Mouse (Mus musculus): ENCODE data around the gene Atp1a4. TPM values are rescaled to one million over a fixed set of nuclear protein-coding genes. Genes with fewer than 3 reads are reported as not detected.

Atp1a4 gene
- polyA plus RNA-seq, 1 experiment = 331 TPM

GRCm38 (mm10) chr1:172281522-172282254 is 23.5 kb upstream of the Atp1a4 start:
- no peaks in the 10 kb centered on the region for H3K27me3 ChIP-seq (ENCODE audit: control insufficient read depth, insufficient read depth, low read length)
- H3K4me3 ChIP-seq (ENCODE audit: control insufficient read depth, low read depth, low read length) = no peak overlapping the region
- peak overlapping the region; percentile 59 for H3K27ac ChIP-seq (ENCODE audit: control insufficient read depth, insufficient read depth, low read depth, low read length)
- peaks cover 2% of the 10 kb centered on the region; the same call in 1 of the 2 replicates for H3K4me1 ChIP-seq (ENCODE audit: control insufficient read depth, insufficient read depth, low read length)
- no peaks in the 10 kb centered on the region for H3K36me3 ChIP-seq (ENCODE audit: control insufficient read depth, insufficient read depth, low read length)
- TF ChIP-seq CTCF (IDR thresholded peaks at IDR 0.05; ENCODE audit: control insufficient read depth, insufficient read depth, insufficient replicate concordance, low read depth, low read length) (no peak), POLR2A (IDR thresholded peaks at IDR 0.05; ENCODE audit: control insufficient read depth, low read depth, low read length) (no peak)

GRCm38 (mm10) chr1:172279768-172280509 is 21.7 kb upstream of the Atp1a4 start:
- no peaks in the 10 kb centered on the region for H3K27me3 ChIP-seq (ENCODE audit: control insufficient read depth, insufficient read depth, low read length)
- no peak overlapping the region for H3K27ac ChIP-seq (ENCODE audit: control insufficient read depth, insufficient read depth, low read depth, low read length)
- TF ChIP-seq POLR2A (IDR thresholded peaks at IDR 0.05; ENCODE audit: control insufficient read depth, low read depth, low read length) = no peak
- TF ChIP-seq CTCF (IDR thresholded peaks at IDR 0.05; ENCODE audit: control insufficient read depth, insufficient read depth, insufficient replicate concordance, low read depth, low read length) = no peak
- H3K36me3 ChIP-seq (ENCODE audit: control insufficient read depth, insufficient read depth, low read length) = no peaks in the 10 kb centered on the region
- peaks cover 2% of the 10 kb centered on the region; the same call in 1 of the 2 replicates for H3K4me1 ChIP-seq (ENCODE audit: control insufficient read depth, insufficient read depth, low read length)
- no peak overlapping the region for H3K4me3 ChIP-seq (ENCODE audit: control insufficient read depth, low read depth, low read length)

GRCm38 (mm10) chr1:172278328-172278727 is 20.1 kb upstream of the Atp1a4 start:
- Histone ChIP-seq H3K36me3 (ENCODE audit: control insufficient read depth, insufficient read depth, low read length) (no peaks in the 10 kb centered on the region), H3K4me1 (ENCODE audit: control insufficient read depth, insufficient read depth, low read length) (peaks cover 2% of the 10 kb centered on the region; the same call in 1 of the 2 replicates), H3K27ac (ENCODE audit: control insufficient read depth, insufficient read depth, low read depth, low read length) (no peak overlapping the region), H3K4me3 (ENCODE audit: control insufficient read depth, low read depth, low read length) (no peak overlapping the region), H3K27me3 (ENCODE audit: control insufficient read depth, insufficient read depth, low read length) (no peaks in the 10 kb centered on the region)
- TF ChIP-seq POLR2A (IDR thresholded peaks at IDR 0.05; ENCODE audit: control insufficient read depth, low read depth, low read length) (no peak), CTCF (IDR thresholded peaks at IDR 0.05; ENCODE audit: control insufficient read depth, insufficient read depth, insufficient replicate concordance, low read depth, low read length) (no peak)

- H3K4me1 ChIP-seq (ENCODE audit: control insufficient read depth, insufficient read depth, low read length) = peaks cover 2% of the 10 kb centered on the region; the same call in 1 of the 2 replicates
- no peaks in the 10 kb centered on the region for H3K36me3 ChIP-seq (ENCODE audit: control insufficient read depth, insufficient read depth, low read length)
Measured at GRCm38 (mm10) chr1:172277172-172277571, 19.0 kb upstream of the Atp1a4 start.

GRCm38 (mm10) chr1:172274547-172274946 is 16.3 kb upstream of the Atp1a4 start:
- Histone ChIP-seq H3K4me1 (ENCODE audit: control insufficient read depth, insufficient read depth, low read length) (peaks cover 3% of the 10 kb centered on the region; the same call in 1 of the 2 replicates), H3K27me3 (ENCODE audit: control insufficient read depth, insufficient read depth, low read length) (no peaks in the 10 kb centered on the region), H3K27ac (ENCODE audit: control insufficient read depth, insufficient read depth, low read depth, low read length) (no peak overlapping the region), H3K36me3 (ENCODE audit: control insufficient read depth, insufficient read depth, low read length) (no peaks in the 10 kb centered on the region), H3K4me3 (ENCODE audit: control insufficient read depth, low read depth, low read length) (no peak overlapping the region)
- TF ChIP-seq POLR2A (IDR thresholded peaks at IDR 0.05; ENCODE audit: control insufficient read depth, low read depth, low read length) (no peak), CTCF (IDR thresholded peaks at IDR 0.05; ENCODE audit: control insufficient read depth, insufficient read depth, insufficient replicate concordance, low read depth, low read length) (no peak)

More at GRCm38 (mm10) chr1:172277172-172277571, 19.0 kb upstream of the Atp1a4 start:
- Histone ChIP-seq H3K27me3 (ENCODE audit: control insufficient read depth, insufficient read depth, low read length) (no peaks in the 10 kb centered on the region), H3K27ac (ENCODE audit: control insufficient read depth, insufficient read depth, low read depth, low read length) (no peak overlapping the region), H3K4me3 (ENCODE audit: control insufficient read depth, low read depth, low read length) (no peak overlapping the region)
- TF ChIP-seq CTCF (IDR thresholded peaks at IDR 0.05; ENCODE audit: control insufficient read depth, insufficient read depth, insufficient replicate concordance, low read depth, low read length) (no peak), POLR2A (IDR thresholded peaks at IDR 0.05; ENCODE audit: control insufficient read depth, low read depth, low read length) (no peak)

- TF ChIP-seq CTCF (IDR thresholded peaks at IDR 0.05; ENCODE audit: control insufficient read depth, insufficient read depth, insufficient replicate concordance, low read depth, low read length) (no peak), POLR2A (IDR thresholded peaks at IDR 0.05; ENCODE audit: control insufficient read depth, low read depth, low read length) (no peak)
- no peak overlapping the region for H3K4me3 ChIP-seq (ENCODE audit: control insufficient read depth, low read depth, low read length)
- H3K27me3 ChIP-seq (ENCODE audit: control insufficient read depth, insufficient read depth, low read length) = no peaks in the 10 kb centered on the region
- no peaks in the 10 kb centered on the region for H3K36me3 ChIP-seq (ENCODE audit: control insufficient read depth, insufficient read depth, low read length)
- no peak overlapping the region for H3K27ac ChIP-seq (ENCODE audit: control insufficient read depth, insufficient read depth, low read depth, low read length)
- H3K4me1 ChIP-seq (ENCODE audit: control insufficient read depth, insufficient read depth, low read length) = peaks cover 3% of the 10 kb centered on the region; the same call in 1 of the 2 replicates
Measured at GRCm38 (mm10) chr1:172274116-172274515, 15.9 kb upstream of the Atp1a4 start.

- no peak overlapping the region for H3K27ac ChIP-seq (ENCODE audit: control insufficient read depth, insufficient read depth, low read depth, low read length)
- H3K4me1 ChIP-seq (ENCODE audit: control insufficient read depth, insufficient read depth, low read length) = peaks cover 3% of the 10 kb centered on the region; the same call in 1 of the 2 replicates
- TF ChIP-seq POLR2A (IDR thresholded peaks at IDR 0.05; ENCODE audit: control insufficient read depth, low read depth, low read length) = no peak
- TF ChIP-seq CTCF (IDR thresholded peaks at IDR 0.05; ENCODE audit: control insufficient read depth, insufficient read depth, insufficient replicate concordance, low read depth, low read length) = no peak
- H3K27me3 ChIP-seq (ENCODE audit: control insufficient read depth, insufficient read depth, low read length) = no peaks in the 10 kb centered on the region
- H3K4me3 ChIP-seq (ENCODE audit: control insufficient read depth, low read depth, low read length) = no peak overlapping the region
- H3K36me3 ChIP-seq (ENCODE audit: control insufficient read depth, insufficient read depth, low read length) = no peaks in the 10 kb centered on the region
Measured at GRCm38 (mm10) chr1:172273386-172273785, 15.2 kb upstream of the Atp1a4 start.

Data from testis, adult 2 months (tissue).